Mouse (Mus musculus) gonadal fat pad, adult 2 months (tissue): Measurements from ENCODE around the gene Fdxacb1. TPM values are rescaled to one million over a fixed set of nuclear protein-coding genes. Genes with fewer than 3 reads are reported as not detected.

Source experiments
- DNase-seq: peaks from one replicate; pipeline ENCODE4 v3.0.0-alpha.2; 2012; ENCODE audit warnings: low read depth
- polyA plus RNA-seq: library from polyadenylated mRNA; depleted of rRNA; stranded (reverse); fragments of >200 nt; gene quantifications from 2 replicates; pipeline ENCODE4 v1.2.3, GENCODE M21; 2012; rRNA removed

Fdxacb1 gene
- polyA plus RNA-seq, 1 experiment: 6.3 TPM

- DNase-seq: no peak
Measured at GRCm38 (mm10) chr9:50803055-50803671, 35.1 kb downstream of the Fdxacb1 start.

- no peak for DNase-seq
Measured at GRCm38 (mm10) chr9:50808471-50808870, 40.4 kb downstream of the Fdxacb1 start.

- DNase-seq: no peak
Measured at GRCm38 (mm10) chr9:50809146-50809545, 41.1 kb downstream of the Fdxacb1 start.

GRCm38 (mm10) chr9:50811187-50811586 is 43.2 kb downstream of the Fdxacb1 start:
- no peak for DNase-seq

GRCm38 (mm10) chr9:50811746-50812145 is 43.7 kb downstream of the Fdxacb1 start:
- no peak for DNase-seq

- no peak for DNase-seq
Measured at GRCm38 (mm10) chr9:50813796-50814195, 45.8 kb downstream of the Fdxacb1 start.

GRCm38 (mm10) chr9:50815666-50816065 is 47.6 kb downstream of the Fdxacb1 start:
- DNase-seq: no peak

- DNase-seq: no peak
Measured at GRCm38 (mm10) chr9:50816512-50816911, 48.5 kb downstream of the Fdxacb1 start.

GRCm38 (mm10) chr9:50818050-50818449 is 50.0 kb downstream of the Fdxacb1 start:
- DNase-seq: no peak

GRCm38 (mm10) chr9:50819716-50820115 is 51.7 kb downstream of the Fdxacb1 start:
- DNase-seq: no peak

- DNase-seq: no peak
Measured at GRCm38 (mm10) chr9:50821651-50822050, 53.6 kb downstream of the Fdxacb1 start.

GRCm38 (mm10) chr9:50822216-50822615 is 54.2 kb downstream of the Fdxacb1 start:
- no peak for DNase-seq

Other genes starting within 250 kb of the Fdxacb1 start
- gene Pts, start 239.5 kb upstream of the Fdxacb1 start, polyA plus RNA-seq: 50.6 and 51.6 TPM in 2 replicates
- gene Il18, start 213.4 kb upstream of the Fdxacb1 start, polyA plus RNA-seq: 2.7 and 3.5 TPM in 2 replicates
- gene Bco2, start 213.1 kb upstream of the Fdxacb1 start, polyA plus RNA-seq: 0.34 and 0.79 TPM in 2 replicates
- gene Tex12, start 206.9 kb upstream of the Fdxacb1 start, polyA plus RNA-seq: not detected in 2 replicates
- 162 and 250 TPM in 2 replicates for gene Sdhd, start 164.4 kb upstream of the Fdxacb1 start, polyA plus RNA-seq
- 246 and 300 TPM in 2 replicates for gene Timm8b, start 164.3 kb upstream of the Fdxacb1 start, polyA plus RNA-seq
- gene Pih1d2, start 150.9 kb upstream of the Fdxacb1 start, polyA plus RNA-seq: 3.5 and 5.2 TPM in 2 replicates
- gene Nkapd1, start 150.8 kb upstream of the Fdxacb1 start, polyA plus RNA-seq: 6.1 and 7.7 TPM in 2 replicates
- 46.0 and 58.7 TPM in 2 replicates for gene Dlat, start 108.5 kb upstream of the Fdxacb1 start, polyA plus RNA-seq
- gene Dixdc1, start 28.7 kb upstream of the Fdxacb1 start, polyA plus RNA-seq: 2.5 and 3.3 TPM in 2 replicates
- 22.3 and 24.6 TPM in 2 replicates for gene 2310030G06Rik, start 21.7 kb upstream of the Fdxacb1 start, polyA plus RNA-seq
- 157 and 293 TPM in 2 replicates for gene Cryab, start 16.9 kb upstream of the Fdxacb1 start, polyA plus RNA-seq
- 17.6 and 28.4 TPM in 2 replicates for gene Hspb2, start 15.9 kb upstream of the Fdxacb1 start, polyA plus RNA-seq
- gene Alg9, start 6.8 kb downstream of the Fdxacb1 start, polyA plus RNA-seq: 38.9 and 55.4 TPM in 2 replicates
- 109 and 170 TPM in 2 replicates for gene 1110032A03Rik, start 7.3 kb downstream of the Fdxacb1 start, polyA plus RNA-seq
- 48.4 and 49.0 TPM in 2 replicates for gene Ppp2r1b, start 77.1 kb downstream of the Fdxacb1 start, polyA plus RNA-seq
- 80.9 and 88.1 TPM in 2 replicates for gene Sik2, start 240.8 kb downstream of the Fdxacb1 start, polyA plus RNA-seq